Mouse (Mus musculus): Measurements from ENCODE around the gene Acap1. TPM values are rescaled to one million over a fixed set of nuclear protein-coding genes. Genes with fewer than 3 reads are reported as not detected.

The Acap1 gene
- polyA plus RNA-seq, 1 experiment from 2014 or later, result 7.1 TPM

- no peak overlapping the region for H3K27ac ChIP-seq (ENCODE audit: low read depth)
- no peaks in the 10 kb centered on the region for H3K9me3 ChIP-seq (ENCODE audit: low read length)
- 93% methylated on average over 6 of the region's 6 CpGs for WGBS (ENCODE audit: insufficient replicate concordance)
- no peak overlapping the region for H3K4me2 ChIP-seq (ENCODE audit: low read depth, low read length)
- peaks cover 76% of the 10 kb centered on the region for H3K36me3 ChIP-seq (replicated peaks; ENCODE audit: insufficient read depth, low read length)
- no peak overlapping the region for H3K9ac ChIP-seq (replicated peaks)
- peaks cover 30% of the 10 kb centered on the region for H3K4me1 ChIP-seq (ENCODE audit: insufficient read depth)
- TF ChIP-seq CTCF (IDR thresholded peaks at IDR 0.05; ENCODE audit: low read depth) (no peak), EP300 (IDR thresholded peaks at IDR 0.05; ENCODE audit: low read depth) (no peak)
- ATAC-seq (no peak), DNase-seq (no peak)
- no peak overlapping the region for H3K4me3 ChIP-seq (ENCODE audit: low read depth, low read length)
- no peaks in the 10 kb centered on the region for H3K27me3 ChIP-seq (ENCODE audit: insufficient read depth, low read length)
Measured at GRCm38 (mm10) chr11:69911701-69912100, 16.4 kb upstream of the Acap1 start.

GRCm38 (mm10) chr11:69910781-69911560 lies 15.6 kb upstream of the Acap1 start:
- 88% methylated on average over 17 of the region's 17 CpGs for WGBS (ENCODE audit: insufficient replicate concordance)
- Histone ChIP-seq H3K4me1 (ENCODE audit: insufficient read depth) (peaks cover 22% of the 10 kb centered on the region), H3K36me3 (replicated peaks; ENCODE audit: insufficient read depth, low read length) (peaks cover 76% of the 10 kb centered on the region), H3K27ac (ENCODE audit: low read depth) (no peak overlapping the region), H3K27me3 (ENCODE audit: insufficient read depth, low read length) (no peaks in the 10 kb centered on the region), H3K9ac (replicated peaks) (no peak overlapping the region), H3K9me3 (ENCODE audit: low read length) (no peaks in the 10 kb centered on the region), H3K4me3 (ENCODE audit: low read depth, low read length) (no peak overlapping the region), H3K4me2 (ENCODE audit: low read depth, low read length) (no peak overlapping the region)
- TF ChIP-seq EP300 (IDR thresholded peaks at IDR 0.05; ENCODE audit: low read depth) (no peak), CTCF (IDR thresholded peaks at IDR 0.05; ENCODE audit: low read depth) (no peak)
- ATAC-seq, result no peak
- DNase-seq, result no peak

GRCm38 (mm10) chr11:69910177-69910576 lies 14.8 kb upstream of the Acap1 start:
- Histone ChIP-seq H3K9me3 (ENCODE audit: low read length) (no peaks in the 10 kb centered on the region), H3K27me3 (ENCODE audit: insufficient read depth, low read length) (no peaks in the 10 kb centered on the region), H3K36me3 (replicated peaks; ENCODE audit: insufficient read depth, low read length) (peaks cover 76% of the 10 kb centered on the region), H3K4me2 (ENCODE audit: low read depth, low read length) (no peak overlapping the region), H3K27ac (ENCODE audit: low read depth) (no peak overlapping the region), H3K4me1 (ENCODE audit: insufficient read depth) (peaks cover 15% of the 10 kb centered on the region), H3K9ac (replicated peaks) (no peak overlapping the region), H3K4me3 (ENCODE audit: low read depth, low read length) (no peak overlapping the region)
- TF ChIP-seq CTCF (IDR thresholded peaks at IDR 0.05; ENCODE audit: low read depth), result no peak
- TF ChIP-seq EP300 (IDR thresholded peaks at IDR 0.05; ENCODE audit: low read depth), result no peak
- ATAC-seq (no peak), DNase-seq (peak; percentile 10)
- WGBS (ENCODE audit: insufficient replicate concordance), result 90% methylated on average over 8 of the region's 8 CpGs

- no peak overlapping the region for H3K27ac ChIP-seq (ENCODE audit: low read depth)
- H3K36me3 ChIP-seq (replicated peaks; ENCODE audit: insufficient read depth, low read length), result peaks cover 78% of the 10 kb centered on the region
- TF ChIP-seq CTCF (IDR thresholded peaks at IDR 0.05; ENCODE audit: low read depth), result no peak
- no peak for TF ChIP-seq EP300 (IDR thresholded peaks at IDR 0.05; ENCODE audit: low read depth)
- H3K27me3 ChIP-seq (ENCODE audit: insufficient read depth, low read length), result no peaks in the 10 kb centered on the region
- H3K4me3 ChIP-seq (ENCODE audit: low read depth, low read length), result no peak overlapping the region
- no peak overlapping the region for H3K4me2 ChIP-seq (ENCODE audit: low read depth, low read length)
- DNase-seq (no peak), ATAC-seq (no peak)
- no peak overlapping the region for H3K9ac ChIP-seq (replicated peaks)
- H3K9me3 ChIP-seq (ENCODE audit: low read length), result no peaks in the 10 kb centered on the region
- WGBS (ENCODE audit: insufficient replicate concordance), result 76% methylated on average over 5 of the region's 5 CpGs
- H3K4me1 ChIP-seq (ENCODE audit: insufficient read depth), result peaks cover 5% of the 10 kb centered on the region
Measured at GRCm38 (mm10) chr11:69909174-69909573, 13.8 kb upstream of the Acap1 start.

GRCm38 (mm10) chr11:69908645-69909044 lies 13.3 kb upstream of the Acap1 start:
- DNase-seq, result no peak
- Histone ChIP-seq H3K4me2 (ENCODE audit: low read depth, low read length) (no peak overlapping the region), H3K27ac (ENCODE audit: low read depth) (no peak overlapping the region), H3K9me3 (ENCODE audit: low read length) (no peaks in the 10 kb centered on the region), H3K27me3 (ENCODE audit: insufficient read depth, low read length) (no peaks in the 10 kb centered on the region), H3K9ac (replicated peaks) (no peak overlapping the region), H3K36me3 (replicated peaks; ENCODE audit: insufficient read depth, low read length) (peaks cover 78% of the 10 kb centered on the region), H3K4me3 (ENCODE audit: low read depth, low read length) (no peak overlapping the region), H3K4me1 (ENCODE audit: insufficient read depth) (peaks cover 5% of the 10 kb centered on the region)
- ATAC-seq, result no peak
- no peak for TF ChIP-seq CTCF (IDR thresholded peaks at IDR 0.05; ENCODE audit: low read depth)
- TF ChIP-seq EP300 (IDR thresholded peaks at IDR 0.05; ENCODE audit: low read depth), result no peak
- WGBS (ENCODE audit: insufficient replicate concordance), result 92% methylated on average over 11 of the region's 11 CpGs

GRCm38 (mm10) chr11:69904311-69904710 lies 9.0 kb upstream of the Acap1 start:
- Histone ChIP-seq H3K4me2 (ENCODE audit: low read depth, low read length) (no peak overlapping the region), H3K27ac (ENCODE audit: low read depth) (no peak overlapping the region), H3K27me3 (ENCODE audit: insufficient read depth, low read length) (0 out of 2 replicates have a peak, but pooled peaks cover 5% of the 10 kb centered on the region), H3K36me3 (replicated peaks; ENCODE audit: insufficient read depth, low read length) (peaks cover 50% of the 10 kb centered on the region), H3K9me3 (ENCODE audit: low read length) (no peaks in the 10 kb centered on the region), H3K4me3 (ENCODE audit: low read depth, low read length) (no peak overlapping the region), H3K9ac (replicated peaks) (no peak overlapping the region), H3K4me1 (ENCODE audit: insufficient read depth) (peaks cover 21% of the 10 kb centered on the region)
- ATAC-seq (no peak), DNase-seq (peak; percentile 11)
- WGBS (ENCODE audit: insufficient replicate concordance), result 89% methylated on average over 9 of the region's 9 CpGs
- TF ChIP-seq CTCF (IDR thresholded peaks at IDR 0.05; ENCODE audit: low read depth), result no peak
- TF ChIP-seq EP300 (IDR thresholded peaks at IDR 0.05; ENCODE audit: low read depth), result no peak
